Mouse (Mus musculus) ES-Bruce4 (cell line): Measurements from ENCODE around the gene Cdca3.

ENCODE experiments used
- CTCF ChIP-seq: IDR thresholded peaks from one replicate; pipeline ENCODE4 v1.8.1; 2011; ENCODE audit warnings: low read depth, low read length
- EP300 ChIP-seq: IDR thresholded peaks from 2 replicates; pipeline ENCODE4 v1.6.1; 2011; ENCODE audit warnings: low read depth, low read length; ENCODE audit not compliant: insufficient read depth
- POLR2A ChIP-seq: IDR thresholded peaks from one replicate; pipeline ENCODE4 v1.8.1; 2011; ENCODE audit warnings: low read length; ENCODE audit not compliant: insufficient read depth

- TF ChIP-seq EP300 (no peak), POLR2A (no peak), CTCF (no peak)
Observed at GRCm38 (mm10) chr6:124804341-124804740, 25.0 kb upstream of the Cdca3 start.
